Mouse (Mus musculus) testis, adult 2 months (tissue): ENCODE measurements around the gene Map1b. TPM values are rescaled to one million over a fixed set of nuclear protein-coding genes. Genes with fewer than 3 reads are reported as not detected.

ENCODE experiments used
- H3K27ac ChIP-seq: fragments of 200-500 bp; 2 replicates; pipeline ENCODE4 v1.5.1; 2012; ENCODE audit warnings: low read depth, low read length; ENCODE audit not compliant: control insufficient read depth, insufficient read depth
- H3K27me3 ChIP-seq: fragments of 200-500 bp; 2 replicates; pipeline ENCODE4 v1.6.1; 2012; ENCODE audit warnings: mild to moderate bottlenecking, low read length, moderate library complexity; ENCODE audit not compliant: control insufficient read depth, insufficient read depth
- H3K36me3 ChIP-seq: fragments of 200-500 bp; 2 replicates; pipeline ENCODE4 v1.6.1; 2012; ENCODE audit warnings: mild to moderate bottlenecking, low read length; ENCODE audit not compliant: control insufficient read depth, insufficient read depth
- H3K4me1 ChIP-seq: fragments of 200-500 bp; 2 replicates; pipeline ENCODE4 v1.6.1; 2012; ENCODE audit warnings: low read length; ENCODE audit not compliant: control insufficient read depth, insufficient read depth
- H3K4me3 ChIP-seq: fragments of 200-500 bp; 2 replicates; pipeline ENCODE4 v1.5.1; 2012; ENCODE audit warnings: low read depth, mild to moderate bottlenecking, low read length, moderate library complexity, mixed read lengths; ENCODE audit not compliant: control insufficient read depth
- CTCF ChIP-seq: fragments of 200-500 bp; IDR thresholded peaks from 2 replicates; pipeline ENCODE4 v1.5.1; 2012; ENCODE audit warnings: low read depth, mild to moderate bottlenecking, inconsistent platforms, low read length, moderate library complexity; ENCODE audit not compliant: control insufficient read depth, insufficient read depth, insufficient replicate concordance
- POLR2A ChIP-seq: fragments of 200-500 bp; IDR thresholded peaks from 2 replicates; pipeline ENCODE4 v1.6.1; 2012; ENCODE audit warnings: low read depth, mild to moderate bottlenecking, inconsistent platforms, low read length, moderate library complexity; ENCODE audit not compliant: control insufficient read depth
- polyA plus RNA-seq: library from polyadenylated mRNA; depleted of rRNA; stranded (reverse); fragments of >200 nt; gene quantifications from 2 replicates; pipeline ENCODE4 v1.2.3, GENCODE M21; 2012

The Map1b gene
- polyA plus RNA-seq, 1 experiment = 5.6 TPM

- no peaks in the 10 kb centered on the region for H3K4me1 ChIP-seq
- H3K27ac ChIP-seq = no peak overlapping the region
- H3K4me3 ChIP-seq = no peak overlapping the region
- H3K27me3 ChIP-seq = no peaks in the 10 kb centered on the region
- TF ChIP-seq POLR2A = no peak
- no peak for TF ChIP-seq CTCF
- H3K36me3 ChIP-seq = no peaks in the 10 kb centered on the region
Observed at GRCm38 (mm10) chr13:99500609-99501008, 15.7 kb downstream of the Map1b start.

- no peaks in the 10 kb centered on the region for H3K36me3 ChIP-seq
Observed at GRCm38 (mm10) chr13:99499764-99500163, 16.6 kb downstream of the Map1b start.

GRCm38 (mm10) chr13:99496106-99496505 lies 20.2 kb downstream of the Map1b start:
- no peaks in the 10 kb centered on the region for H3K4me1 ChIP-seq
- no peak for TF ChIP-seq POLR2A
- TF ChIP-seq CTCF = no peak

More at GRCm38 (mm10) chr13:99499764-99500163, 16.6 kb downstream of the Map1b start:
- Histone ChIP-seq H3K4me1 (no peaks in the 10 kb centered on the region), H3K27ac (no peak overlapping the region), H3K4me3 (no peak overlapping the region), H3K27me3 (no peaks in the 10 kb centered on the region)
- TF ChIP-seq POLR2A (no peak), CTCF (no peak)

GRCm38 (mm10) chr13:99494416-99494815 lies 21.9 kb downstream of the Map1b start:
- Histone ChIP-seq H3K36me3 (no peaks in the 10 kb centered on the region), H3K4me1 (no peaks in the 10 kb centered on the region), H3K27ac (no peak overlapping the region)

More at GRCm38 (mm10) chr13:99496106-99496505, 20.2 kb downstream of the Map1b start:
- H3K27me3 ChIP-seq = no peaks in the 10 kb centered on the region
- no peak overlapping the region for H3K27ac ChIP-seq
- H3K4me3 ChIP-seq = no peak overlapping the region
- no peaks in the 10 kb centered on the region for H3K36me3 ChIP-seq

GRCm38 (mm10) chr13:99493304-99493904 lies 22.9 kb downstream of the Map1b start:
- Histone ChIP-seq H3K36me3 (no peaks in the 10 kb centered on the region), H3K4me1 (no peaks in the 10 kb centered on the region), H3K27me3 (no peaks in the 10 kb centered on the region), H3K4me3 (no peak overlapping the region), H3K27ac (no peak overlapping the region)
- TF ChIP-seq CTCF = no peak
- TF ChIP-seq POLR2A = no peak

More at GRCm38 (mm10) chr13:99494416-99494815, 21.9 kb downstream of the Map1b start:
- no peak for TF ChIP-seq CTCF
- TF ChIP-seq POLR2A = no peak
- Histone ChIP-seq H3K4me3 (no peak overlapping the region), H3K27me3 (no peaks in the 10 kb centered on the region)

GRCm38 (mm10) chr13:99492619-99493303 lies 23.6 kb downstream of the Map1b start:
- no peak for TF ChIP-seq POLR2A
- no peak for TF ChIP-seq CTCF
- H3K27me3 ChIP-seq = no peaks in the 10 kb centered on the region
- H3K4me3 ChIP-seq = no peak overlapping the region
- no peaks in the 10 kb centered on the region for H3K4me1 ChIP-seq
- no peak overlapping the region for H3K27ac ChIP-seq
- no peaks in the 10 kb centered on the region for H3K36me3 ChIP-seq

- Histone ChIP-seq H3K4me3 (no peak overlapping the region), H3K27ac (no peak overlapping the region), H3K4me1 (peaks cover 2% of the 10 kb centered on the region), H3K27me3 (no peaks in the 10 kb centered on the region), H3K36me3 (no peaks in the 10 kb centered on the region)
- TF ChIP-seq CTCF (no peak), POLR2A (no peak)
Observed at GRCm38 (mm10) chr13:99489998-99490397, 26.3 kb downstream of the Map1b start.
